Mouse (Mus musculus) layer of hippocampus, adult 8-10 months (tissue): ENCODE results near the gene Atp5l. TPM values are rescaled to one million over a fixed set of nuclear protein-coding genes. Genes with fewer than 3 reads are reported as not detected.
"Not testable (repeated sequence)": the region's sequence is repeated elsewhere in the genome, so short reads cannot be mapped to it uniquely, and the experiment has no call there.

Experiments used
- DNase-seq, 2 experiments: peaks; one replicate each; pipeline ENCODE4 v3.0.0; 2022; ENCODE audit warnings: low spot score in 2 of 2
- total RNA-seq, 4 experiments: library from RNA; stranded (reverse); gene quantifications; 2 replicates each; pipeline ENCODE4 v1.2.4; 2022

Gene Atp5l
- total RNA-seq = 100 to 1,000 TPM; 246 to 356 (median 299) TPM

- DNase-seq = peak; percentile 83 to 90
Measured at GRCm38 (mm10) chr9:44920374-44921122, at the start of gene Atp5l. Gene Atp5l (minus strand): TSS chr9:44920742.

- no peak for DNase-seq
Measured at GRCm38 (mm10) chr9:44969450-44969849, 48.9 kb upstream of the Atp5l start.

- not testable (repeated sequence) for DNase-seq
Measured at GRCm38 (mm10) chr9:44967763-44968162, 47.2 kb upstream of the Atp5l start.

GRCm38 (mm10) chr9:44966815-44967242 lies 46.3 kb upstream of the Atp5l start:
- DNase-seq = peak; percentile 47 to 55

- no peak for DNase-seq
Measured at GRCm38 (mm10) chr9:44965833-44966466, 45.4 kb upstream of the Atp5l start.

- DNase-seq = peak; percentile 98 to 99
Measured at GRCm38 (mm10) chr9:44965126-44965832, 44.7 kb upstream of the Atp5l start, which contains the start of gene Ube4a. Gene Ube4a (minus strand): TSS chr9:44965600.

GRCm38 (mm10) chr9:44954432-44954831 lies 33.9 kb upstream of the Atp5l start:
- no peak for DNase-seq

- no peak for DNase-seq
Measured at GRCm38 (mm10) chr9:44947836-44948235, 27.3 kb upstream of the Atp5l start.

GRCm38 (mm10) chr9:44946185-44946695 lies 25.7 kb upstream of the Atp5l start:
- DNase-seq = peak in 1 of 2 experiments; percentile 28

- no peak for DNase-seq
Measured at GRCm38 (mm10) chr9:44942421-44942820, 21.9 kb upstream of the Atp5l start.

- no peak for DNase-seq
Measured at GRCm38 (mm10) chr9:44941756-44942155, 21.2 kb upstream of the Atp5l start.

- no peak for DNase-seq
Measured at GRCm38 (mm10) chr9:44921543-44921942, 1.0 kb upstream of the Atp5l start.

- DNase-seq = peak in 1 of 2 experiments; percentile 66
Measured at GRCm38 (mm10) chr9:44921123-44921468, 554 bp upstream of the Atp5l start.

GRCm38 (mm10) chr9:44919606-44920005 lies 936 bp downstream of the Atp5l start:
- no peak for DNase-seq

GRCm38 (mm10) chr9:44916196-44916595 lies 4.3 kb downstream of the Atp5l start:
- DNase-seq = no peak

GRCm38 (mm10) chr9:44914706-44915105 lies 5.8 kb downstream of the Atp5l start:
- no peak for DNase-seq

GRCm38 (mm10) chr9:44911365-44911764 lies 9.2 kb downstream of the Atp5l start:
- DNase-seq = no peak

GRCm38 (mm10) chr9:44905620-44906019 lies 14.9 kb downstream of the Atp5l start:
- DNase-seq = peak; percentile 69 to 77

- DNase-seq = peak; percentile 81 to 85
Measured at GRCm38 (mm10) chr9:44904964-44905363, 15.6 kb downstream of the Atp5l start.

GRCm38 (mm10) chr9:44903856-44904255 lies 16.7 kb downstream of the Atp5l start:
- no peak for DNase-seq

- no peak for DNase-seq
Measured at GRCm38 (mm10) chr9:44900402-44900801, 20.1 kb downstream of the Atp5l start.

GRCm38 (mm10) chr9:44899716-44900115 lies 20.8 kb downstream of the Atp5l start:
- no peak for DNase-seq
